Mouse (Mus musculus): ENCODE data around the gene Card19.

The Card19 gene

DNA sequence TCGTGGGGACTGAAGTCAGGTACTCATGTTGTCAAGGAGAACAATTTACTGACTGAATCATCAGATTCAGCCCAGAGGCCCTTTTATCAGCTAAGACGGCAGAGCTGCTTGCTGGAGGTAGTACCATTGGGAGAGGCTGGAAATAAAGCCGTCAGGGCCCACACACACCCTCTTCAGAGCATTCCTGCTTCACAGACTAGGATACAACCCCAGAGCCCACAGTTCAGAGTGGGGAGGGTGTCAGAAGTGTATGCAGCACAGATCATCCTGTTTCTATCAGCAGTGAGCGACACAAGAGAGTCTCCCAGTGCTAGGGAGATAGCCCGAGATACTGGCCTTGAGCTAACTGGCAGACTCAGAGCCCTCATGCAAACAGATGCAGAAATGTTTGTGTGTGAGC lies 32.7 kb downstream of the Card19 start:
- in situ Hi-C loops (cut with MboI; ENCODE audit: low pct_unique_long_range_greater_than_20kb in 1 of 2, low sequenced_read_pairs in 2 of 2, unreplicated experiment in 1 of 2): no loop called here

- in situ Hi-C loops (cut with MboI; ENCODE audit: low pct_unique_long_range_greater_than_20kb in 1 of 2, low sequenced_read_pairs in 2 of 2, unreplicated experiment in 1 of 2): no loop called here
These were observed 34.3 kb downstream of the Card19 start for GRCm38 (mm10) chr13:49181411-49181984.

GRCm38 (mm10) chr13:49180691-49181090 lies 35.1 kb downstream of the Card19 start:
- in situ Hi-C loops (cut with MboI; ENCODE audit: low pct_unique_long_range_greater_than_20kb in 1 of 2, low sequenced_read_pairs in 2 of 2, unreplicated experiment in 1 of 2): no loop called here

DNA sequence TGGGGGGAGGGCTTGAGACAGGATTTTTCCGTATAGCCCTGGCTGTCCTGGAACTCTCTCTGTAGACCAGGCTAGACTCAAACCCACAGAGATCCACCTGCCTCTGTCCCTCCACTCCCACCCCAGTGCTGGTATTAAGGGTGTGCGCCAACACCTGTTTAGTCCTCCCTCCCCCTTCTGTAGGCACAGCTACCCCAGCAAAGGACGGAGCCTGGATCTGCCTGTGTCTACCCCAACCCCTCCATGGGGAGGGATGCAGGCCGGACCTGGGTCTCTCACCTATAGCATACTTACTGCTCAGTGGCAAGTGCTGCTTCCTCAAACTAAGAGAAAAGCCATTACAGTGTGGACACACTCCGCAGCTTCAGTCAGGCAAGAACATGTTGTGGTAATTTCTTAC lies 35.6 kb downstream of the Card19 start:
- in situ Hi-C loops (cut with MboI; ENCODE audit: low pct_unique_long_range_greater_than_20kb in 1 of 2, low sequenced_read_pairs in 2 of 2, unreplicated experiment in 1 of 2): no loop called here

- in situ Hi-C loops (cut with MboI; ENCODE audit: low pct_unique_long_range_greater_than_20kb in 1 of 2, low sequenced_read_pairs in 2 of 2, unreplicated experiment in 1 of 2): no loop called here
These were observed 36.8 kb downstream of the Card19 start for GRCm38 (mm10) chr13:49178839-49179585.

DNA sequence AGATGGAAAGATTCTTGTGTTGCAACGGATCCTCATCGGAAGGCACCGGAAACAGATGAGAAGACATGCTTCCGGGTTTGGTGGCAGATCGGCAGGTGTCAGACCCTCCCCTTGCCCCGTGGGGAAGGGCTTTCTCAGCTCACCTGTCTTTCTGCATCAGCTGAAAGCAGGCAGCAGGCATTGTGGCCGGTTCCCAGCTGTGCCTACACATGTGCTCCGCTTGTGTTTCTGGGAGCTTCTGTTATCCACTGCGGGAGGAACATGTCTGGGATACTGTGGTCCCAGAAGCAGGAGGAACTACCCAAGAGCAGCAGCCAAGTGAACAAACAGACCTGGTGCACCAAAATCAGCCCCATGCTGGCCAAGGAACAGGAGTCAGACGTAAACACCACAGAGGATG lies 40.3 kb downstream of the Card19 start:
- in situ Hi-C loops (cut with MboI; ENCODE audit: low pct_unique_long_range_greater_than_20kb in 1 of 2, low sequenced_read_pairs in 2 of 2, unreplicated experiment in 1 of 2): no loop called here

GRCm38 (mm10) chr13:49172971-49173596 lies 42.8 kb downstream of the Card19 start:
- in situ Hi-C loops (cut with MboI; ENCODE audit: low pct_unique_long_range_greater_than_20kb in 1 of 2, low sequenced_read_pairs in 2 of 2, unreplicated experiment in 1 of 2): no loop called here

DNA sequence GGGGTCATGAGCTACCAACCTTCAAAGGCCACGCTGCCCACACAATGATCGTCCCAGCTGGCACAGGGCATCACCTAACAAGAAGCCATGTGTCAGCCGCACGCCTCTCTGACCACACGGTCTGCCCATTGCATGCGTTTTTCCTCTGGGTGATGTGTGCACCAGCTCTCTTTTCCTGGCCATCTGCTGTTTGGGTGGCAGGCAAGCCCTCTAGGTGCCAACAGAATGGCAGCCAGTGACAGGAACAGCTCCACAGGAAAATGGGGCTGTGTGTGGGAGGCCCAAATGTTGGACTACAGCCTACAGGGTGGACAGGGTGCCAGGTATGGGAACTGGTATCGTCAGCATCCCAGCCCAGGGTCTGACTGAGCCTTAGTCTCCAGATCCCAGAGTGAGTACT lies 43.5 kb downstream of the Card19 start:
- in situ Hi-C loops (cut with MboI; ENCODE audit: low pct_unique_long_range_greater_than_20kb in 1 of 2, low sequenced_read_pairs in 2 of 2, unreplicated experiment in 1 of 2): no loop called here

- in situ Hi-C loops (cut with MboI; ENCODE audit: low pct_unique_long_range_greater_than_20kb in 1 of 2, low sequenced_read_pairs in 2 of 2, unreplicated experiment in 1 of 2): no loop called here
These were observed 44.1 kb downstream of the Card19 start for GRCm38 (mm10) chr13:49171729-49172128.

DNA sequence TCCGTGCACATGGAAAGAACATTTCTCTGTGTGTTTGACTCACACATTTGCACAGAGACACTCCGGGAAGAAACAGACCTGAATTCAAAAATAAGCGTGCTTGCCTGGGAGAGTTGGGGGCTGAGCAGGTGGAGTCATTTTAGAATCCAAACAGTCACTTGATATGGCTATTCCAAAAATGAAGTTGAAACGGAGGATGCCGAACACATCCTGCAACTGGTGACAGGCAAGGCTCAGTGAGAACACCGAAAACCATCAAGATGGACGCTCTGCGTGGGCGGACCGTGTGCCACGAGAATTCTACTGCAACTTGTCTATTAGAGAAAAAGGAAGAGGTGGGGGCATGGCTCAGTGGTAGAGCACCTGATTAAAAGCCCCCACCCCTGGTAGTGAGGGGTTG lies 45.2 kb downstream of the Card19 start:
- in situ Hi-C loops (cut with MboI; ENCODE audit: low pct_unique_long_range_greater_than_20kb in 1 of 2, low sequenced_read_pairs in 2 of 2, unreplicated experiment in 1 of 2): no loop called here

GRCm38 (mm10) chr13:49169448-49170207 lies 46.2 kb downstream of the Card19 start:
- in situ Hi-C loops (cut with MboI; ENCODE audit: low pct_unique_long_range_greater_than_20kb in 1 of 2, low sequenced_read_pairs in 2 of 2, unreplicated experiment in 1 of 2): no loop called here

DNA sequence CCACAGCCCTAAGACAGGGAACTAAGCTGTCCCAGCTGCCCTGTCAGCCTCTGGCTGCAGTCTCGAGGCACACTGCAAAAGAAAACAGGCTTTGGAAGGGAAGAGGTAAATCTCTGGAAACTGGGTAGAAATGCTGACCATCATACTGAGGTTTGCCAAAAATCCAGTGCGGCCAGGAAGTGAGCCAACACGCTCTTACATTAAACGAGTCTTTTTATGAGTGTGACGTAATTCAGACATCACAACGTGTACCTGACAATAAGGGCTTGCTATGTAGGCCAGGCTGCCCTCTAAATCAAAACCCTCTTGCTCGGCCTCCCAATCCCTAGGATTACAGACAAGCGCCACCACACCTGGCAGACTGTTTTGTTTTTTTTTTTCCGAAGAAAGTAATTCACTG lies 48.8 kb downstream of the Card19 start:
- in situ Hi-C loops (cut with MboI; ENCODE audit: low pct_unique_long_range_greater_than_20kb in 1 of 2, low sequenced_read_pairs in 2 of 2, unreplicated experiment in 1 of 2): no loop called here

GRCm38 (mm10) chr13:49163645-49164044 lies 52.2 kb downstream of the Card19 start:
- in situ Hi-C loops (cut with MboI; ENCODE audit: low pct_unique_long_range_greater_than_20kb in 1 of 2, low sequenced_read_pairs in 2 of 2, unreplicated experiment in 1 of 2): no loop called here

DNA sequence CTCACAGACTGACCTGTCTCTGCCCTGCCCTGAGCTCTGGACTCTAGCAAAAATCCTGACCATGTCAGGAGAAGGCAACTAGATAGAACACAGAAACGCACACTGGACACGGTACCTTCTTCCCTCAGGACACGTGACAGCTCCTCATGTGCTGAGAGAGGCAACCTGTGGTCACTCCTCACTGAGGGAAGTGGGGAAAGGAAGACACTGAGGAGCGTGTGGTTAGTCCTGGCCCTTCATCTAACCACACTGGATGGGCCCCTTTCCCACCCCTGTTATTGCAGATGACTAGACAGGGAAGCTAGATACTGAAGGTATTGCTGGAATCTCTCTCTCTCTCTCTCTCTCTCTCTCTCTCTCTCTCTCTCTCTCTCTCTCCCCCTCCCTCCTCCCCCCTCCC lies 53.1 kb downstream of the Card19 start:
- in situ Hi-C loops (cut with MboI; ENCODE audit: low pct_unique_long_range_greater_than_20kb in 1 of 2, low sequenced_read_pairs in 2 of 2, unreplicated experiment in 1 of 2): no loop called here

DNA sequence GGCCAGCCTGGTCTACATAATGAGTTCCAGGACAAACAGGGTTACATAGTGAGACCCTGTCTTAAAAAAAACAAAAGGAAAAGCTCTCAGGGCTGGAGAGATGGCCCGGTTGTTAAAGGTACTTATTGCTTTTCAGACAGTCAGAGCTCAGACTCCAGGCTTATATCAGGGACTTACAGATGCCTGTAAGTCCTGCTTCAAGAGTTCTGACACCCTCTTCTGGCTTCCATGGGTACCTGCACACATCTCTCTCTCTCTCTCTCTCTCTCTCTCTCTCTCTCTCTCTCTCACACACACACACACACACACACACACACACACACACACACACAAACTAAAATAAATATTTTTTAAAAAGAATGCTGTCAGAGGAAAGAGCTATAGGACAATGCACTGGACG lies 54.6 kb downstream of the Card19 start:
- in situ Hi-C loops (cut with MboI; ENCODE audit: low pct_unique_long_range_greater_than_20kb in 1 of 2, low sequenced_read_pairs in 2 of 2, unreplicated experiment in 1 of 2): no loop called here

DNA sequence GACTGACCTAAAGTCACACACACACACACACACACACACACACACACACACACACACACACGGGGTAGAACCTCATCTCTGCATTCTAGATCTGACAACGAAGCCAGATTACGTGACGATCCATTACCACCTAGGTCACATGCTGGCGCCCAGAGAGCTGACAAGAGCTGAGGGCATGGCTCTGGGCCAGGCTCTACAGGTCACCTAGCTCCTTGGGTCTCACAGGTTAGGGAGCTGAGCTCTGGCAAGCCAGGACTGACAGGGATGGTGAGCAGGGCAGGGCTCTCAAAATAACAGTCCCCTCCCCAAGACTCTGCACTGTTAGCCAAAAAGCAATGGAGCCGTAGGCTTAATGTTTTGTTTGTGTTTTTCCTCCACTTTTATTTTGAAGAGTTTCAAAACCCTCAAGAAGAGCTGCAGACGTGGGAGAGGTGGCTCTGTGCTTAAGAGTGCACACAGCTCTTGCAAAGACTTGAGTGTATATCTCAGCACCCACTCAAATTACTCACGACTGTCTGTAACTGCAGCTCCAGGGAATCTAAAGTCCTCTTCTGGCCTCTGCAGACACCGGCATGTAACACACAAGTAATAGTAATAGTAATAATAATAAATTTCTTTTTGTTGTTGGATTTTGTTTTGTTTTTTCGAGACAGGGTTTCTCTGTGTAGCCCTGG lies 57.7 kb downstream of the Card19 start:
- in situ Hi-C loops (cut with MboI; ENCODE audit: low pct_unique_long_range_greater_than_20kb in 1 of 2, low sequenced_read_pairs in 2 of 2, unreplicated experiment in 1 of 2): loop anchor here in 1 of 2 experiments (10.0 kb wide), 1 partner anchor 493 kb away; the partner anchor contains the start of gene Barx1

DNA sequence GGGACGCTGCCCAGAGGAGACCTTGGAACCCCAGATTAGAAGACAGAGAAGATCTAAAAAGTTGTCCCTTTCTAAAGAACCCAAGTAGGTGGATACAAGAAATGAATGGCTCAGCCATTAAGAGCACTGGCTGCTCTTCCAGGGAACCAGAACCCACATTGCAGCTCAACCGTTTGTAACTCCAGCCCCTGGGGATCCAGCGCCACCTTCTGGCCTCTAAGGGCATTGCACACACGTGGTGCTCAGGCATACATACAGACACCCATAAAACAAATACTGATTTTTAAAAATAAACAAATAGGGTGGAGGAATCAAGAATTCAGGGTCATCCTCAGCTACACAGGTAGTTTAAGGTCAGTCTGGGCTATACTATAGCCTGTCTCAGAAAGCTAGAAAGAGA lies 59.2 kb downstream of the Card19 start:
- in situ Hi-C loops (cut with MboI; ENCODE audit: low pct_unique_long_range_greater_than_20kb in 1 of 2, low sequenced_read_pairs in 2 of 2, unreplicated experiment in 1 of 2): loop anchor here in 1 of 2 experiments (10.0 kb wide), 1 partner anchor 492 kb away; the partner anchor contains the start of gene Barx1

- in situ Hi-C loops (cut with MboI; ENCODE audit: low pct_unique_long_range_greater_than_20kb in 1 of 2, low sequenced_read_pairs in 2 of 2, unreplicated experiment in 1 of 2): loop anchor here in 1 of 2 experiments (10.0 kb wide), 1 partner anchor 490 kb away; the partner anchor contains the start of gene Barx1
These were observed 61.2 kb downstream of the Card19 start for GRCm38 (mm10) chr13:49154621-49155020.

All from mouse embryonic stem cell (cell line).